Mouse (Mus musculus): ENCODE measurements around the gene Sec61b. TPM values are rescaled to one million over a fixed set of nuclear protein-coding genes. Genes with fewer than 3 reads are reported as not detected.

Gene Sec61b
- polyA plus RNA-seq, 1 experiment from 2014 or later = 495 TPM

DNA sequence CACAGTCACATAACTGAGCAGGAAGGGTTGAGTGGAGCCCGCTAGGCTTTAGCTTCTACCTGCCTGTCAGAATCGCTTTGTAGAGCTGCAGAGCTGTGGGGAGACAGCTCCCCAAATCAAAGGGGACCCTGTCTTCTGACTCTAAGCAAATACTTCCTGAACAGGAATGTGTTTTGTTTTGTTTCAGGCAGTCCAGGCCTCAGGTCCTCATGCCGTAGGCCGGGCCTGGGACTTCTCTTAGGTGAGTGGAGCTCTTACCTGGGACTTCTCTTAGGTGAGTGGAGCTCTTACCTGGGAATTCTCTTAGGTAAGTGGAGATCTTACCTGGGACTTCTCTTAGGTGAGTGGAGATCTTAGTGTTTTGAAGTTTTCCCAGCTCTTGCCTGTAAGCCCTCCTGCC, 55.4 kb downstream of the Sec61b start:
- no peaks in the 10 kb centered on the region for H3K36me3 ChIP-seq (ENCODE audit: control insufficient read depth, insufficient read depth, low read length)
- 93% methylated on average over 4 of the region's 4 CpGs for WGBS
- H3K4me2 ChIP-seq (replicated peaks; ENCODE audit: low read depth) = no peak overlapping the region
- H3K9ac ChIP-seq (ENCODE audit: low read length) = no peak overlapping the region
- DNase-seq (ENCODE audit: low spot score) = no peak
- H3K9me3 ChIP-seq (ENCODE audit: control insufficient read depth, low read length) = no peaks in the 10 kb centered on the region
- no peak for ATAC-seq (ENCODE audit: low FRiP score, low TSS enrichment)
- H3K4me1 ChIP-seq (replicated peaks; ENCODE audit: control insufficient read depth, insufficient read depth) = no peaks in the 10 kb centered on the region
- no peak overlapping the region for H3K4me3 ChIP-seq (ENCODE audit: low read depth, low read length)
- TF ChIP-seq CTCF (IDR thresholded peaks at IDR 0.05; ENCODE audit: low read depth) = no peak
- TF ChIP-seq EP300 (optimal IDR thresholded peaks at IDR 0.05) = no peak
- H3K27me3 ChIP-seq (ENCODE audit: control insufficient read depth, insufficient read depth, low read length) = no peaks in the 10 kb centered on the region
- no peak overlapping the region for H3K27ac ChIP-seq (replicated peaks)

Other genes starting within 250 kb of the Sec61b start
- 8.7 and 9.4 TPM in 2 replicates for gene Tgfbr1, start 121.4 kb upstream of the Sec61b start, polyA plus RNA-seq (2015; fragmentation: Nextera tagmentation; extraction: Ambion mirVana)
- 24.5 and 26.2 TPM in 2 replicates for gene Alg2, start 325 bp upstream of the Sec61b start, polyA plus RNA-seq (2015; fragmentation: Nextera tagmentation; extraction: Ambion mirVana)